Mouse (Mus musculus) heart, postnatal 0 days (tissue): ENCODE measurements around the gene Tshz2.

Experiments
- CTCF ChIP-seq: IDR thresholded peaks from 2 replicates; pipeline ENCODE4 v1.5.1; 2016; ENCODE audit warnings: antibody characterized with exemption, control low read depth, low read depth
- EP300 ChIP-seq: IDR thresholded peaks from 2 replicates; pipeline ENCODE4 v1.6.1; 2016; ENCODE audit warnings: antibody characterized with exemption, low read depth

DNA sequence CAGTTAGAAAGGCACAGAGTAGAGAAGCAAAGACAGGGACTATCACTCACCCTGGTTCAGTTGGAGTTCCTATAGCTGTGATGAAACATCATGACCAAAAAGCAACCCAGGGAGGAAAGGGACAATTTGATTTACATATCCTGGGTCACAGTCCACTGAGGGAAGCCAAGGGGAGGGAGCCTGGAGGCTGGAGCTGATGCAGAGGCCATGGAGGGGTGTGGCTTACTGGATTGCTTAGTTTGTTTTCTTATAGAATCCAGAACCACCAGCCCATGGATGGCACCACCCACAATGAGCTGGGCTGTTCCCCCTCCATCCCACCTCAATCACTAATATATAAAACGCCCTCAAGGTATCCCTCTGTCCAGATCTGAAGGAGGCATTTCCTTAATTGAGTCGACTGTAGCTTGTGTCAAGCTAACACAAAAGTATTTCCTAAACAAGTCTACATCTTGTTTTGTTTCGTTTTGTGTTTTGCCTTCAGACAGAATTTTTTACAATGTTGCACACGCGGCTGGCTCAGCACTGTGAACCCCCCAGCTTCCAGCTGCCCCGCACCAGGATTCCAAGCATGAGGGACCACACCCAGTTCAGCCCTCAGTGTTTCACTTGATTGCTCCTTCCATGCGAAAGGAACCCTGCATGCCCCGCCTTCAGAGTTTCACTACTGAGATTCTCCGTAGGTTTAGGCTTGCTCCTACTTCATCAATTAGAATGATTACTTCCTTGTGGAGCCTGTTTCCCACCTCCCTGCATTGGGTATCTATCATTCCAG is 413.7 kb downstream of the Tshz2 start:
- no peak for TF ChIP-seq CTCF
- no peak for TF ChIP-seq EP300
